Mouse (Mus musculus) heart, adult 10 weeks (tissue): Measurements from ENCODE around the gene Ube2b. TPM values are rescaled to one million over a fixed set of nuclear protein-coding genes. Genes with fewer than 3 reads are reported as not detected.

Source experiments
- polyA plus RNA-seq: library from polyadenylated mRNA; stranded (reverse); fragments of 350-450 nt; fragmentation: Illumina TruSeq; extraction: RNeasy Lipid Tissue Mini Kit (QIAGEN cat#74804); gene quantifications from one replicate; pipeline ENCODE4 v1.2.3, GENCODE M21; 2014; ENCODE audit warnings: low read depth, low replicate concordance

Gene Ube2b
- 565 TPM for polyA plus RNA-seq

DNA sequence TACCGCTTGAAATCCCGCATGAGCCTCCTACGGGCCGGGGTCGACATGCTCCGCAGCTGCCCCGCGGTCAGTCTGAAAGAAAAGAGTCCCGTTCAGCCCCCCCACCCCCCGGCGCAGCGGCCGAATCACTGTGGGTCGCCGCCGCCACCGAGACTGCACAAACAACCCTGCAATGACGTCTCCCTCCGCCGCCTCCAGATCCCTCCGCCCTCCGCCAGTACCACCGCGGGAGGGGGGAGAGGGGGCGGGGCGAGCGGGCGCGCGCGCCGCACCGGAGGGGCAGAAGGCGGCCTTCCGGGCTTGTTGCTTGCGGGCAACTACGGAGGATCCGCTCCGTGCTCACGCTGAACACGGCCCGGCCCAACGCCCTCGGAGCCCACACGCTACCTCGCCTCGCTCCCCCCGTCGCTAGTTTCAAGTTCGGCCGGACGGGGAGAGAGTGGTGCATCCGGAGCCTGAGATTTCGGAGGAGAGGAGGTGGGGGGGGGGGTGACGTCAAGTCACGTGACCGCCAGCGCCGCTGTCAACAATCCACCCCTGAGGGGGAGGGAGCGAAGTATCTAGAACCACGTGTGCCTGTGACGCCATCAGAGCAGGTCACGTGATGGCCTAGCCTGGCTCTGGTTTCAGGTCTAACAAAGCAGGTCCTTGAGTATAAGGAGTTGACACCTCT, at the start of gene Ube2b:
Gene Ube2b, minus strand, starts transcription at position 473 of the 673 bp plus-strand sequence.

GRCm38 (mm10) chr11:52003772-52004528, 3.4 kb upstream of the Ube2b start, which contains the start of gene Cdkl3:
Gene Cdkl3, plus strand, starts transcription at chr11:52004221.

GRCm38 (mm10) chr11:51967443-51968401, 32.8 kb downstream of the Ube2b start, which contains the start of gene Cdkn2aipnl:
Gene Cdkn2aipnl, plus strand, starts transcription at chr11:51967661.

Other genes starting within 250 kb of the Ube2b start
- gene Sec24a, start 237.1 kb downstream of the Ube2b start, polyA plus RNA-seq, result 8.9 TPM
- 162 TPM for gene Sar1b, start 237.1 kb downstream of the Ube2b start, polyA plus RNA-seq
- 7.3 TPM for gene Jade2, start 143.1 kb downstream of the Ube2b start, polyA plus RNA-seq
- gene Cdkn2aipnl, start 33.1 kb downstream of the Ube2b start, polyA plus RNA-seq, result 13.1 TPM
- 5.8 TPM for gene Cdkl3, start 3.5 kb upstream of the Ube2b start, polyA plus RNA-seq
- 55.6 TPM for gene Ppp2ca, start 97.9 kb upstream of the Ube2b start, polyA plus RNA-seq
- gene Olfr1373, start 144.8 kb upstream of the Ube2b start, polyA plus RNA-seq, result not detected
- not detected for gene Olfr1371, start 213.2 kb upstream of the Ube2b start, polyA plus RNA-seq
- gene Skp1a, start 231.2 kb upstream of the Ube2b start, polyA plus RNA-seq, result 269 TPM